Mouse (Mus musculus) frontal cortex, adult (tissue): ENCODE data around the gene Plcl2.
A peak's percentile ranks its signal among the peaks of the same experiment; 100 is the strongest.

ENCODE experiments used
- ATAC-seq: cut with Nextera tagmentation; 2 replicates; pipeline ENCODE4 v1.9.2; 2017; ENCODE audit warnings: mild to moderate bottlenecking, moderate library complexity, mixed read lengths; ENCODE audit not compliant: low TSS enrichment

Gene Plcl2

GRCm38 (mm10) chr17:50671416-50671815 lies 162.2 kb downstream of the Plcl2 start:
- no peak for ATAC-seq

- ATAC-seq: no peak
Observed at GRCm38 (mm10) chr17:50674580-50674979, 165.4 kb downstream of the Plcl2 start.

GRCm38 (mm10) chr17:50675231-50675630 lies 166.0 kb downstream of the Plcl2 start:
- ATAC-seq: peak; percentile 48

GRCm38 (mm10) chr17:50677334-50677733 lies 168.1 kb downstream of the Plcl2 start:
- no peak for ATAC-seq

- ATAC-seq: no peak
Observed at GRCm38 (mm10) chr17:50677978-50678712, 168.9 kb downstream of the Plcl2 start.

GRCm38 (mm10) chr17:50678748-50679147 lies 169.5 kb downstream of the Plcl2 start:
- ATAC-seq: no peak

GRCm38 (mm10) chr17:50679613-50680534 lies 170.7 kb downstream of the Plcl2 start:
- ATAC-seq: peak; percentile 38; the same call in 1 of the 2 replicates

GRCm38 (mm10) chr17:50682696-50683095 lies 173.5 kb downstream of the Plcl2 start:
- no peak for ATAC-seq

- ATAC-seq: no peak
Observed at GRCm38 (mm10) chr17:50684960-50685645, 175.9 kb downstream of the Plcl2 start.

- ATAC-seq: no peak
Observed at GRCm38 (mm10) chr17:50687670-50688069, 178.5 kb downstream of the Plcl2 start.

GRCm38 (mm10) chr17:50688135-50688534 lies 178.9 kb downstream of the Plcl2 start:
- peak; percentile 35; the same call in 1 of the 2 replicates for ATAC-seq

- peak; percentile 79 for ATAC-seq
Observed at GRCm38 (mm10) chr17:50698410-50698809, 189.2 kb downstream of the Plcl2 start.

GRCm38 (mm10) chr17:50710497-50711222 lies 201.5 kb downstream of the Plcl2 start:
- no peak for ATAC-seq

GRCm38 (mm10) chr17:50717586-50717985 lies 208.4 kb downstream of the Plcl2 start:
- ATAC-seq: no peak

GRCm38 (mm10) chr17:50724376-50724775 lies 215.2 kb downstream of the Plcl2 start:
- no peak for ATAC-seq

GRCm38 (mm10) chr17:50726265-50726664 lies 217.1 kb downstream of the Plcl2 start:
- ATAC-seq: no peak

GRCm38 (mm10) chr17:50729031-50729430 lies 219.8 kb downstream of the Plcl2 start:
- ATAC-seq: no peak

GRCm38 (mm10) chr17:50729577-50729976 lies 220.4 kb downstream of the Plcl2 start:
- ATAC-seq: no peak

- no peak for ATAC-seq
Observed at GRCm38 (mm10) chr17:50730896-50731295, 221.7 kb downstream of the Plcl2 start.

GRCm38 (mm10) chr17:50731876-50732275 lies 222.7 kb downstream of the Plcl2 start:
- ATAC-seq: no peak

GRCm38 (mm10) chr17:50733390-50733789 lies 224.2 kb downstream of the Plcl2 start:
- ATAC-seq: no peak
